In the genomic region with DNA sequence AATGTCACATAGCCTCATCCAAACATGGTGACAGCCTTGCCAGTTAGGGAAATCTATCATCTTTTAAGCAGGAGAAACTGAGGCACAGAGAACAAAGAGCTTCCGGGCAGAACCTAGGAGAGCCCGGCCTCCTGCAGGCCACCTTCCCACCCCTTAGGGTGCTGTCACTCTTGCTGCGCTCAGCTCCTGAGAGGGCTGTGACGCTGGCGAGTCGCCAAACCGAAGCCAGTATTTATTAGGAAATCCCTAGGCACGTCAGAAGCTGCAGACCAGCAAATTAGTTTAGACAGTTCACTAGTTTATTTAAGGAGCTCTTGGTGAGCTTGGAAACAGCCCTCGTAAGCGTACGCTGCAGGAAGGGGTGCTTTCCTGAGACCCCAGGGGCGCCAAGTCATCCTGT, we compare ENCODE assay signal across 14 mouse cellular contexts.
A peak's percentile ranks its signal among the peaks of the same experiment; 100 is the strongest.
DNase-seq lines count a peak whose midpoint lies in the region; ATAC-seq and TF ChIP-seq lines count a peak whose summit lies in the region.
"Had no signal": no experiment of that assay in that cellular context is flagged by ENCODE, and none has a peak within 500 bp of the region (broad histone marks: within the 10 kb centered on the region; RNA-seq: fewer than 3 reads in every experiment).

No protein-coding gene starts in this region.

- peaks cover 16% of the 10 kb centered on the region for H3K4me1 ChIP-seq in hindbrain, embryonic 14.5 days (replicated peaks; ENCODE audit: control insufficient read depth, insufficient read depth, low read length)
- peaks cover 63% of the 10 kb centered on the region for H3K4me1 ChIP-seq in hindbrain, embryonic 10.5 days (replicated peaks)
- no peaks in the 10 kb centered on the region for H3K4me1 ChIP-seq in lung, embryonic 14.5 days (ENCODE audit: insufficient read depth)
- no peaks in the 10 kb centered on the region for H3K4me1 ChIP-seq in stomach, embryonic 16.5 days (ENCODE audit: control insufficient read depth, insufficient read depth, low read length)
- no peaks in the 10 kb centered on the region for H3K4me1 ChIP-seq in stomach, postnatal 0 days (replicated peaks; ENCODE audit: control insufficient read depth, insufficient read depth)

- 0 out of 2 replicates have a peak, but pooled peaks have one; percentile 28 for ATAC-seq in hindbrain, embryonic 14.5 days (ENCODE audit: low FRiP score)
- peak; percentile 30; the same call in 1 of the 2 replicates for ATAC-seq in lung, embryonic 14.5 days (ENCODE audit: insufficient read depth)
- ATAC-seq in stomach, embryonic 16.5 days (ENCODE audit: insufficient read depth, low FRiP score): peak; percentile 44; the same call in 1 of the 2 replicates
- no peak for ATAC-seq in stomach, postnatal 0 days (ENCODE audit: low FRiP score, low TSS enrichment)
- ATAC-seq: forebrain, embryonic 15.5 days had no signal

- no peak for DNase-seq in hindbrain, embryonic 14.5 days (ENCODE audit: low spot score)
- no peak for DNase-seq in hindbrain, embryonic 10.5 days (ENCODE audit: low spot score)
- DNase-seq in lung, embryonic 14.5 days: peak; percentile 77
- DNase-seq in lung, postnatal 25 days (ENCODE audit: low spot score): no peak
- DNase-seq in stomach, postnatal 0 days (ENCODE audit: low spot score): no peak
- no peak for DNase-seq in ovary, postnatal 36 days (ENCODE audit: low spot score)
- DNase-seq: cerebellum, adult 9-10 months; kidney, adult 8-10 months; thymus, adult 2 months had no signal

- no peak for TF ChIP-seq EP300 in stomach, postnatal 0 days (optimal IDR thresholded peaks at IDR 0.05)

- H3K27me3 ChIP-seq in hindbrain, embryonic 14.5 days (ENCODE audit: control insufficient read depth, insufficient read depth, low read length): peaks cover 17% of the 10 kb centered on the region
- H3K27me3 ChIP-seq in hindbrain, embryonic 10.5 days (ENCODE audit: insufficient read depth, poor library complexity, severe bottlenecking): peaks cover 95% of the 10 kb centered on the region
- no peaks in the 10 kb centered on the region for H3K27me3 ChIP-seq in lung, embryonic 14.5 days (ENCODE audit: insufficient read depth, low read length)
- no peaks in the 10 kb centered on the region; the same call in 1 of the 2 replicates for H3K27me3 ChIP-seq in stomach, embryonic 16.5 days (ENCODE audit: control insufficient read depth, insufficient read depth, low read length)
- no peaks in the 10 kb centered on the region for H3K27me3 ChIP-seq in stomach, postnatal 0 days (ENCODE audit: control insufficient read depth, insufficient read depth, low read length)
- H3K27me3 ChIP-seq: forebrain, embryonic 15.5 days had no signal

- H3K4me3 ChIP-seq in hindbrain, embryonic 14.5 days (replicated peaks; ENCODE audit: low read length): no peak overlapping the region
- no peak overlapping the region for H3K4me3 ChIP-seq in hindbrain, embryonic 10.5 days
- no peak overlapping the region for H3K4me3 ChIP-seq in lung, embryonic 14.5 days (ENCODE audit: low read depth, low read length)
- no peak overlapping the region for H3K4me3 ChIP-seq in stomach, embryonic 16.5 days (replicated peaks; ENCODE audit: low read length)
- no peak overlapping the region for H3K4me3 ChIP-seq in stomach, postnatal 0 days (ENCODE audit: low read depth, low read length)
- H3K4me3 ChIP-seq: forebrain, embryonic 15.5 days; heart, embryonic 15.5 days; hindbrain, embryonic 12.5 days; neural tube, embryonic 13.5 days had no signal

- 42% methylated on average over 12 of the region's 12 CpGs for WGBS in hindbrain, embryonic 14.5 days
- 71% methylated on average over 12 of the region's 12 CpGs for WGBS in hindbrain, embryonic 10.5 days
- WGBS in lung, embryonic 14.5 days: 32% methylated on average over 12 of the region's 12 CpGs
- 47% methylated on average over 12 of the region's 12 CpGs for WGBS in stomach, embryonic 16.5 days
- WGBS in stomach, postnatal 0 days: 38% methylated on average over 12 of the region's 12 CpGs

- H3K9me3 ChIP-seq in hindbrain, embryonic 14.5 days (ENCODE audit: control insufficient read depth, low read length): no peaks in the 10 kb centered on the region
- H3K9me3 ChIP-seq in hindbrain, embryonic 10.5 days: no peaks in the 10 kb centered on the region
- H3K9me3 ChIP-seq in lung, embryonic 14.5 days (ENCODE audit: low read depth, low read length): no peaks in the 10 kb centered on the region
- H3K9me3 ChIP-seq in stomach, embryonic 16.5 days (replicated peaks; ENCODE audit: control insufficient read depth, low read length): no peaks in the 10 kb centered on the region
- H3K9me3 ChIP-seq in stomach, postnatal 0 days (ENCODE audit: control insufficient read depth, low read length): no peaks in the 10 kb centered on the region
- H3K9me3 ChIP-seq: forebrain, embryonic 15.5 days; heart, embryonic 15.5 days; hindbrain, embryonic 12.5 days; neural tube, embryonic 13.5 days had no signal

- no peak overlapping the region for H3K4me2 ChIP-seq in hindbrain, embryonic 14.5 days (replicated peaks)
- H3K4me2 ChIP-seq in lung, embryonic 14.5 days: no peak overlapping the region
- no peak overlapping the region for H3K4me2 ChIP-seq in stomach, embryonic 16.5 days (ENCODE audit: low read depth, low read length)
- H3K4me2 ChIP-seq in stomach, postnatal 0 days (replicated peaks; ENCODE audit: low read depth): no peak overlapping the region
- H3K4me2 ChIP-seq: forebrain, embryonic 15.5 days; heart, embryonic 15.5 days; hindbrain, embryonic 12.5 days; neural tube, embryonic 13.5 days had no signal

- H3K9ac ChIP-seq in hindbrain, embryonic 14.5 days: no peak overlapping the region; the same call in 1 of the 2 replicates
- no peak overlapping the region for H3K9ac ChIP-seq in lung, embryonic 14.5 days
- no peak overlapping the region for H3K9ac ChIP-seq in stomach, embryonic 16.5 days (ENCODE audit: low read length)
- no peak overlapping the region for H3K9ac ChIP-seq in stomach, postnatal 0 days (ENCODE audit: low read length)
- H3K9ac ChIP-seq: forebrain, embryonic 15.5 days; heart, embryonic 15.5 days; hindbrain, embryonic 12.5 days; neural tube, embryonic 13.5 days had no signal

- no peak overlapping the region for H3K27ac ChIP-seq in hindbrain, embryonic 14.5 days
- no peak overlapping the region for H3K27ac ChIP-seq in hindbrain, embryonic 10.5 days
- H3K27ac ChIP-seq in lung, embryonic 14.5 days (ENCODE audit: low read depth): no peak overlapping the region
- H3K27ac ChIP-seq in stomach, embryonic 16.5 days (ENCODE audit: low read length): no peak overlapping the region
- H3K27ac ChIP-seq in stomach, postnatal 0 days (replicated peaks): no peak overlapping the region
- H3K27ac ChIP-seq: forebrain, embryonic 15.5 days; heart, embryonic 15.5 days; hindbrain, embryonic 12.5 days; neural tube, embryonic 13.5 days had no signal

- TF ChIP-seq CTCF in lung, embryonic 14.5 days (IDR thresholded peaks at IDR 0.05; ENCODE audit: low read depth): no peak
- no peak for TF ChIP-seq CTCF in stomach, postnatal 0 days (IDR thresholded peaks at IDR 0.05; ENCODE audit: low read depth)

- no peaks in the 10 kb centered on the region for H3K36me3 ChIP-seq in hindbrain, embryonic 14.5 days (replicated peaks; ENCODE audit: control insufficient read depth, insufficient read depth)
- H3K36me3 ChIP-seq in hindbrain, embryonic 10.5 days: no peaks in the 10 kb centered on the region
- no peaks in the 10 kb centered on the region for H3K36me3 ChIP-seq in lung, embryonic 14.5 days (ENCODE audit: insufficient read depth)
- no peaks in the 10 kb centered on the region for H3K36me3 ChIP-seq in stomach, embryonic 16.5 days (ENCODE audit: control insufficient read depth, insufficient read depth, low read length)
- no peaks in the 10 kb centered on the region for H3K36me3 ChIP-seq in stomach, postnatal 0 days (ENCODE audit: control insufficient read depth, insufficient read depth, low read length)
- H3K36me3 ChIP-seq: forebrain, embryonic 15.5 days; heart, embryonic 15.5 days; hindbrain, embryonic 12.5 days; neural tube, embryonic 13.5 days had no signal
